Mouse (Mus musculus) bone marrow macrophage, adult 2 months (primary cell): ENCODE results near the gene Klk4.

Experiments used
- CTCF ChIP-seq: IDR thresholded peaks from 2 replicates; pipeline ENCODE4 v1.5.1; 2012; ENCODE audit warnings: low read depth, mild to moderate bottlenecking, low read length, moderate library complexity
- POLR2A ChIP-seq: IDR thresholded peaks from 2 replicates; pipeline ENCODE4 v1.6.1; 2012; ENCODE audit warnings: mild to moderate bottlenecking, low read depth, low read length, borderline replicate concordance

- TF ChIP-seq CTCF, result no peak
- TF ChIP-seq POLR2A, result no peak
Observed at GRCm38 (mm10) chr7:43878281-43878680, 2.7 kb upstream of the Klk4 start.
